Mouse (Mus musculus) heart, postnatal 0 days (tissue): ENCODE results near the gene Os9. TPM values are rescaled to one million over a fixed set of nuclear protein-coding genes. Genes with fewer than 3 reads are reported as not detected.
"Not testable (repeated sequence)": the region's sequence is repeated elsewhere in the genome, so short reads cannot be mapped to it uniquely, and the experiment has no call there.

Experiments used
- ATAC-seq: fragments of 200-750 bp; cut with Nextera tagmentation; 2 replicates; pipeline ENCODE4 v1.8.0; 2017; ENCODE audit warnings: low read depth, moderate number of reproducible peaks, moderate library complexity; ENCODE audit not compliant: insufficient read depth
- DNase-seq: peaks from one replicate; pipeline ENCODE4 v3.0.0-alpha.2; 2016; ENCODE audit warnings: low spot score
- H3K27ac ChIP-seq: fragments of 300-500 bp; sonication (generic); 2 replicates; pipeline ENCODE4 v1.5.1; 2014; ENCODE audit warnings: low read depth, mild to moderate bottlenecking
- H3K27me3 ChIP-seq: fragments of 300-500 bp; sonication (generic); 2 replicates; pipeline ENCODE4 v1.6.1; 2014; ENCODE audit warnings: low read length, mixed read lengths; ENCODE audit not compliant: control insufficient read depth, insufficient read depth
- H3K36me3 ChIP-seq: fragments of 300-500 bp; sonication (generic); replicated peaks from 2 replicates; pipeline ENCODE4 v1.6.1; 2014; ENCODE audit warnings: low read length, mixed read lengths; ENCODE audit not compliant: control insufficient read depth, insufficient read depth
- H3K4me1 ChIP-seq: fragments of 300-500 bp; sonication (generic); 2 replicates; pipeline ENCODE4 v1.6.1; 2014; ENCODE audit warnings: antibody characterized with exemption; ENCODE audit not compliant: control insufficient read depth, insufficient read depth
- H3K4me2 ChIP-seq: fragments of 300-500 bp; sonication (generic); 2 replicates; pipeline ENCODE4 v1.6.1; 2014; ENCODE audit warnings: low read depth, mild to moderate bottlenecking, low read length, moderate library complexity
- H3K4me3 ChIP-seq: fragments of 300-500 bp; sonication (generic); 2 replicates; pipeline ENCODE4 v1.5.1; 2014; ENCODE audit warnings: low read depth, low read length
- H3K9ac ChIP-seq: fragments of 300-500 bp; sonication (generic); replicated peaks from 2 replicates; pipeline ENCODE4 v1.6.1; 2014; ENCODE audit warnings: low read depth, low read length, mixed read lengths
- H3K9me3 ChIP-seq: fragments of 300-500 bp; sonication (generic); replicated peaks from 2 replicates; pipeline ENCODE4 v1.6.1; 2016; ENCODE audit warnings: low read length; ENCODE audit not compliant: control insufficient read depth
- CTCF ChIP-seq: IDR thresholded peaks from 2 replicates; pipeline ENCODE4 v1.5.1; 2016; ENCODE audit warnings: antibody characterized with exemption, control low read depth, low read depth
- EP300 ChIP-seq: IDR thresholded peaks from 2 replicates; pipeline ENCODE4 v1.6.1; 2016; ENCODE audit warnings: antibody characterized with exemption, low read depth
- WGBS: fragments of 180-500 bp; shearing (Covaris S2); extraction: QIAGEN DNeasy Blood & Tissue Kit; methylation state at CpG from one replicate; pipeline ENCODE4 v1.1.7; 2014; 5-methylcytosine and 5-hydroxymethylcytosine counted together
- polyA plus RNA-seq: library from polyadenylated mRNA; unstranded; fragments of >200 nt; fragmentation: Nextera tagmentation; extraction: Ambion mirVana; gene quantifications from 2 replicates; pipeline ENCODE4 v1.2.1, GENCODE M21; 2015
- total RNA-seq: library from RNA; depleted of rRNA; stranded (reverse); fragments of >200 nt; gene quantifications from 2 replicates; pipeline ENCODE4 v1.2.3, GENCODE M21; 2014; ENCODE audit warnings: low replicate concordance

Gene Os9
- total and polyA plus RNA-seq, 2 experiments from 2014 or later: 39.8 to 40.0 TPM

- peak overlapping the region; percentile 88 for H3K4me2 ChIP-seq
- ATAC-seq (peak; percentile 1; the same call in 1 of the 2 replicates), DNase-seq (no peak)
- H3K9me3 ChIP-seq: no peaks in the 10 kb centered on the region
- TF ChIP-seq CTCF (no peak), EP300 (peak; percentile 13; the same call in 1 of the 2 replicates)
- peak overlapping the region; percentile 89 for H3K27ac ChIP-seq
- peaks cover 11% of the 10 kb centered on the region for H3K4me1 ChIP-seq
- 11% methylated on average over 37 of the region's 37 CpGs for WGBS
- peak overlapping the region; percentile 81 for H3K4me3 ChIP-seq
- H3K27me3 ChIP-seq: peaks cover 10% of the 10 kb centered on the region
- H3K36me3 ChIP-seq: peaks cover 39% of the 10 kb centered on the region
- H3K9ac ChIP-seq: peak overlapping the region; percentile 82
Measured at GRCm38 (mm10) chr10:127063913-127064870, 56.7 kb downstream of the Os9 start.

GRCm38 (mm10) chr10:127063239-127063872 is 57.6 kb downstream of the Os9 start, which contains the start of gene Cdk4:
Gene Cdk4 (plus strand): TSS chr10:127063534.
- WGBS: 1% methylated on average over 40 of the region's 46 CpGs
- peak within 1 kb of the TSS; percentile 89 for H3K27ac ChIP-seq
- peak; percentile 99 for DNase-seq
- no peaks in the 10 kb centered on the region for H3K9me3 ChIP-seq
- peaks cover 38% of the 10 kb centered on the region for H3K36me3 ChIP-seq
- H3K4me1 ChIP-seq: peaks cover 7% of the 10 kb centered on the region
- H3K27me3 ChIP-seq: peaks cover 16% of the 10 kb centered on the region
- peak within 1 kb of the TSS; percentile 81 for H3K4me3 ChIP-seq
- peak within 1 kb of the TSS; percentile 82 for H3K9ac ChIP-seq
- H3K4me2 ChIP-seq: peak within 1 kb of the TSS; percentile 88
- peak; percentile 78; the same call in 1 of the 2 replicates for TF ChIP-seq EP300
- TF ChIP-seq CTCF: no peak
- peak; percentile 94 for ATAC-seq

GRCm38 (mm10) chr10:127062503-127062902 is 58.4 kb downstream of the Os9 start:
- no peak overlapping the region for H3K4me2 ChIP-seq
- peaks cover 29% of the 10 kb centered on the region for H3K36me3 ChIP-seq
- no peak overlapping the region for H3K9ac ChIP-seq
- no peak overlapping the region for H3K27ac ChIP-seq
- peaks cover 7% of the 10 kb centered on the region for H3K4me1 ChIP-seq
- no peak overlapping the region for H3K4me3 ChIP-seq
- ATAC-seq: no peak
- no peaks in the 10 kb centered on the region for H3K9me3 ChIP-seq
- DNase-seq: no peak
- WGBS: 54% methylated on average over 5 of the region's 5 CpGs
- no peak for TF ChIP-seq CTCF
- no peak for TF ChIP-seq EP300
- peaks cover 17% of the 10 kb centered on the region for H3K27me3 ChIP-seq

GRCm38 (mm10) chr10:127062101-127062500 is 58.8 kb downstream of the Os9 start:
- H3K9me3 ChIP-seq, H3K4me2 ChIP-seq, H3K27ac ChIP-seq, H3K9ac ChIP-seq, ATAC-seq, H3K4me3 ChIP-seq, H3K4me1 ChIP-seq, DNase-seq: not testable (repeated sequence)
- peaks cover 17% of the 10 kb centered on the region for H3K27me3 ChIP-seq
- peaks cover 25% of the 10 kb centered on the region for H3K36me3 ChIP-seq
- 82% methylated on average over 4 of the region's 4 CpGs for WGBS

GRCm38 (mm10) chr10:127061513-127061912 is 59.4 kb downstream of the Os9 start:
- Histone ChIP-seq H3K4me3 (no peak overlapping the region), H3K27ac (no peak overlapping the region), H3K4me1 (peaks cover 7% of the 10 kb centered on the region), H3K9me3 (no peaks in the 10 kb centered on the region), H3K4me2 (no peak overlapping the region), H3K9ac (no peak overlapping the region), H3K36me3 (peaks cover 19% of the 10 kb centered on the region), H3K27me3 (peaks cover 17% of the 10 kb centered on the region)
- ATAC-seq: no peak
- TF ChIP-seq CTCF (no peak), EP300 (no peak)
- no peak for DNase-seq
- 66% methylated on average over 2 of the region's 2 CpGs for WGBS
